In genomic region chr11:72130472-72130871, GRCm38 (mm10) we compare ENCODE assay signal across 15 mouse cellular contexts. TPM values are rescaled to one million over a fixed set of nuclear protein-coding genes. Genes with fewer than 3 reads are reported as not detected.
DNase-seq lines count a peak whose midpoint lies in the region; ATAC-seq lines count a peak whose summit lies in the region.
"Had no signal": no experiment of that assay in that cellular context is flagged by ENCODE, and none has a peak within 500 bp of the region (broad histone marks: within the 10 kb centered on the region; RNA-seq: fewer than 3 reads in every experiment).

No protein-coding gene starts in this region.

- peak; percentile 32 for DNase-seq in adrenal gland, adult 2 months
- no peak for DNase-seq in adrenal gland, adult 18-20 months (ENCODE audit: low spot score in 2 of 2)
- DNase-seq in heart, adult 18-20 months: no peak
- DNase-seq in lung, postnatal 36 days: no peak
- DNase-seq in testis, postnatal 10 days (ENCODE audit: low spot score): no peak
- DNase-seq: embryo, embryonic 11 days had no signal

- no peaks in the 10 kb centered on the region for H3K36me3 ChIP-seq in heart, embryonic 15.5 days
- H3K36me3 ChIP-seq in lung, embryonic 15.5 days: no peaks in the 10 kb centered on the region
- no peaks in the 10 kb centered on the region for H3K36me3 ChIP-seq in stomach, embryonic 14.5 days (ENCODE audit: control insufficient read depth, insufficient read depth, low read length)
- H3K36me3 ChIP-seq: G1E had no signal

- no peak overlapping the region for H3K4me3 ChIP-seq in heart, embryonic 15.5 days
- no peak overlapping the region for H3K4me3 ChIP-seq in lung, embryonic 15.5 days
- no peak overlapping the region for H3K4me3 ChIP-seq in stomach, embryonic 14.5 days (ENCODE audit: low read depth, low read length)
- H3K4me3 ChIP-seq: forebrain, embryonic 13.5 days had no signal

- peaks cover 48% of the 10 kb centered on the region for H3K4me1 ChIP-seq in heart, embryonic 15.5 days (replicated peaks)
- H3K4me1 ChIP-seq in lung, embryonic 15.5 days: peaks cover 54% of the 10 kb centered on the region
- H3K4me1 ChIP-seq in stomach, embryonic 14.5 days (ENCODE audit: control insufficient read depth, insufficient read depth, low read length): peaks cover 23% of the 10 kb centered on the region

- H3K27ac ChIP-seq in heart, embryonic 15.5 days: peak overlapping the region; percentile 89
- peak overlapping the region; percentile 94 for H3K27ac ChIP-seq in lung, embryonic 15.5 days
- H3K27ac ChIP-seq in stomach, embryonic 14.5 days (ENCODE audit: low read length): no peak overlapping the region
- H3K27ac ChIP-seq: forebrain, embryonic 13.5 days; macrophage had no signal

- WGBS in heart, embryonic 15.5 days: 56% methylated on average over 3 of the region's 3 CpGs
- 66% methylated on average over 3 of the region's 3 CpGs for WGBS in lung, embryonic 15.5 days
- WGBS in stomach, embryonic 14.5 days: 61% methylated on average over 3 of the region's 3 CpGs

- H3K4me2 ChIP-seq in heart, embryonic 15.5 days: peak overlapping the region; percentile 36
- 0 out of 2 replicates have a peak overlapping the region, but pooled peaks have one; percentile 29 for H3K4me2 ChIP-seq in lung, embryonic 15.5 days
- peak overlapping the region; percentile 18; the same call in 1 of the 2 replicates for H3K4me2 ChIP-seq in stomach, embryonic 14.5 days (replicated peaks; ENCODE audit: low read depth, low read length)
- H3K4me2 ChIP-seq: forebrain, embryonic 13.5 days had no signal

- ATAC-seq in heart, embryonic 15.5 days (replicated peaks; ENCODE audit: insufficient number of reproducible peaks, insufficient read depth, low FRiP score, low read depth): no peak
- ATAC-seq in lung, embryonic 15.5 days (ENCODE audit: borderline replicate concordance, extremely low read depth, low FRiP score, low TSS enrichment): no peak
- ATAC-seq in stomach, embryonic 14.5 days (ENCODE audit: insufficient number of reproducible peaks, insufficient read depth, low FRiP score, low read depth): no peak
- ATAC-seq: activated CD4-positive, CD25-positive, alpha-beta regulatory T cell, adult 4 months; forebrain, embryonic 13.5 days; inflammation-experienced regulatory T-cells, adult 6 months had no signal

- H3K9ac ChIP-seq in heart, embryonic 15.5 days: no peak overlapping the region
- no peak overlapping the region for H3K9ac ChIP-seq in lung, embryonic 15.5 days
- no peak overlapping the region for H3K9ac ChIP-seq in stomach, embryonic 14.5 days (replicated peaks; ENCODE audit: low read depth, low read length)
- H3K9ac ChIP-seq: forebrain, embryonic 13.5 days had no signal

- no peaks in the 10 kb centered on the region for H3K9me3 ChIP-seq in heart, embryonic 15.5 days (replicated peaks)
- no peaks in the 10 kb centered on the region for H3K9me3 ChIP-seq in lung, embryonic 15.5 days
- no peaks in the 10 kb centered on the region for H3K9me3 ChIP-seq in stomach, embryonic 14.5 days (ENCODE audit: control insufficient read depth, low read depth, low read length)
- H3K9me3 ChIP-seq: forebrain, embryonic 13.5 days had no signal

- H3K27me3 ChIP-seq in heart, embryonic 15.5 days: peaks cover 22% of the 10 kb centered on the region
- H3K27me3 ChIP-seq in lung, embryonic 15.5 days: peaks cover 22% of the 10 kb centered on the region
- H3K27me3 ChIP-seq in stomach, embryonic 14.5 days (ENCODE audit: control insufficient read depth, insufficient read depth, low read length): peaks cover 14% of the 10 kb centered on the region; the same call in 1 of the 2 replicates

RNA-seq across cellular contexts. Expression of gene Pitpnm3, which starts 5.1 kb away (rescaled TPM):
- total RNA-seq in adrenal gland, adult 2 months (2021): 1 to 10 TPM; 1.8 to 4.5 TPM
- polyA plus RNA-seq in adrenal gland, adult 2 months (2012; rRNA removed): 4.0 and 6.6 TPM in 2 replicates
- 1 to 10 TPM; 3.3 to 7.6 TPM for total RNA-seq in adrenal gland, adult 18-20 months (2021)
- polyA plus RNA-seq in heart, embryonic 15.5 days (2015; fragmentation: Nextera tagmentation; extraction: Ambion mirVana): 0.21 and 0.55 TPM in 2 replicates
- total RNA-seq in heart, adult 18-20 months (2021): 1 to 10 TPM; 1.1 to 1.3 TPM
- polyA plus RNA-seq in lung, embryonic 15.5 days (2015; fragmentation: Nextera tagmentation; extraction: Ambion mirVana): 1.8 and 1.9 TPM in 2 replicates
- 0.52 and 0.67 TPM in 2 replicates for polyA plus RNA-seq in stomach, embryonic 14.5 days (2014; fragmentation: Nextera tagmentation; extraction: Ambion mirVana)
- total RNA-seq: monocyte, adult 5-6 weeks had no signal
- polyA plus RNA-seq: activated CD4-positive, CD25-positive, alpha-beta regulatory T cell, adult 4 months; inflammation-experienced regulatory T-cells, adult 6 months; macrophage had no signal
